Mouse (Mus musculus) brown adipose tissue, adult 24 weeks (tissue): ENCODE results near the gene Gpx2. TPM values are rescaled to one million over a fixed set of nuclear protein-coding genes. Genes with fewer than 3 reads are reported as not detected.
"Not testable (repeated sequence)": the region's sequence is repeated elsewhere in the genome, so short reads cannot be mapped to it uniquely, and the experiment has no call there.

Source experiments
- H3K27ac ChIP-seq: fragments of 200-500 bp; replicated peaks from 2 replicates; pipeline ENCODE4 v1.5.1; 2012; ENCODE audit warnings: low read depth, mild to moderate bottlenecking, low read length
- H3K4me1 ChIP-seq: fragments of 200-500 bp; 2 replicates; pipeline ENCODE4 v1.6.1; 2012; ENCODE audit warnings: low read length, mixed read lengths; ENCODE audit not compliant: control insufficient read depth, insufficient read depth, insufficient read length
- H3K4me3 ChIP-seq: fragments of 200-500 bp; 2 replicates; pipeline ENCODE4 v1.5.1; 2012; ENCODE audit warnings: low read depth, mild to moderate bottlenecking, low read length, moderate library complexity; ENCODE audit not compliant: insufficient read depth
- polyA plus RNA-seq: library from polyadenylated mRNA; stranded (reverse); fragments of >200 nt; gene quantifications from 2 replicates; pipeline ENCODE4 v1.2.4, GENCODE M21; 2012; ENCODE audit not compliant: missing spikeins, insufficient read depth, insufficient read length

Gene Gpx2
- polyA plus RNA-seq, 1 experiment: not detected

DNA sequence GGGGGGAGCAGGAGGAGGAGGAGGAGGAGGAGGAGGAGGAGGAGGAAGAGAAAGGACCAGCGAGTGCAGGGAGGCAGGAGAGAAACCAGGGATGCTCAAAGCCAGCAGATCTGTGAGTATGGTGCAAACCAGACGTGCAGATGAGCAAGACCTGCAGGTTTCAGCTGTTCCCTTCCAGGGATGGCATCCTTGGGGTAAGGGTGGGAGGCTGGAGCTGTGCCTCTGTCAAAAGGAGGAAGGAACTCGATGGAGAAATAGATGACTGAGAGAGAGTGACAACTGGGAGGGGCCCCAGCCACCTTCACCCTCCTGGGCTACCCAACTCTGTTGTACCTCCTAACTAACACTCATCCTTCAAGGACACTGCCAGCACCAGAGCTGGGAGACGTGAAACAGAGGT is 21.4 kb upstream of the Gpx2 start:
- Histone ChIP-seq H3K27ac (no peak overlapping the region), H3K4me1 (no peaks in the 10 kb centered on the region), H3K4me3 (no peak overlapping the region)

- Histone ChIP-seq H3K4me3 (no peak overlapping the region), H3K4me1 (no peaks in the 10 kb centered on the region), H3K27ac (no peak overlapping the region)
Measured at GRCm38 (mm10) chr12:76814120-76814519, 18.8 kb upstream of the Gpx2 start.

GRCm38 (mm10) chr12:76813543-76813942 is 18.2 kb upstream of the Gpx2 start:
- H3K4me3 ChIP-seq: no peak overlapping the region
- H3K27ac ChIP-seq: no peak overlapping the region
- H3K4me1 ChIP-seq: no peaks in the 10 kb centered on the region

DNA sequence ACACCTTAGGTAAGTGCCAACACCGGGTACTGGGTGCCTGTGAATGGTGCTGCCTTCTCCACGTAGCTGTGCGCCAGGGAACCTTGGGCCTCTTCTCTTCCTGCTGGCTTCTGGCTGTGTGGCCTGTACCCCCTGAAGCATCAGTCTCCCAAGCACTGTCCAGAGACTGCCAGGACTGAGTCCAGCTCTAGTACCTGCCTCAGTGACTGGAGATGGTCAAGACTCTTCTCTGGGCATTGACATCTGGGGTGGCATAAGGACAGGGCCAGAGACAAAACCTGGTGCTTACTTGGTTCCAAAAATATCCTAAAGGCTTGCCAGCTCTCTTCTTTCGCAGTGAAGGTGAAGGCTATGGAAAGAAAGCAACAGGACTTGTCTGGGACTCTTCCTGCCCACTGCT is 15.7 kb upstream of the Gpx2 start:
- H3K4me3 ChIP-seq: no peak overlapping the region
- H3K27ac ChIP-seq: no peak overlapping the region

DNA sequence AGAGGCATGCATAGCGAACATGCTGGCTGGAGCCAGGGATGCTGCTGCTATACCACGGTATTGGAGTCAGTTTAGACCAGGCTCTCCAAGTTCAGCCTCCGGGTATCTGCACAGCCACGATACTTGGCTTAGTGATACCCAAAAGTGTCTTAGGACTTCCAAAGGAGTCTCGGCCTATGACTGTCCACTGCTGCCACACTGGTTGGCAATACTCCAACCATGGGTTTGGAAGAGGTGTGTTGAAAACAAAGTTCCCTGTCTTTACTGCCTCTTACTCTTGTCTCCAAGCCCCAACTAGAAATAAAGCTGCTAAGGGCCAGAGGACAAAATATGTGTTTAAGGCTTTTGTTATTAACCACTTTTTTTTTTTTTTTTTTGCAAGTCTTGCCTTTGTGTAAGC is 15.1 kb upstream of the Gpx2 start:
- Histone ChIP-seq H3K4me1 (no peaks in the 10 kb centered on the region), H3K27ac (no peak overlapping the region), H3K4me3 (no peak overlapping the region)

More for the DNA sequence above, 15.7 kb upstream of the Gpx2 start:
- no peaks in the 10 kb centered on the region for H3K4me1 ChIP-seq

DNA sequence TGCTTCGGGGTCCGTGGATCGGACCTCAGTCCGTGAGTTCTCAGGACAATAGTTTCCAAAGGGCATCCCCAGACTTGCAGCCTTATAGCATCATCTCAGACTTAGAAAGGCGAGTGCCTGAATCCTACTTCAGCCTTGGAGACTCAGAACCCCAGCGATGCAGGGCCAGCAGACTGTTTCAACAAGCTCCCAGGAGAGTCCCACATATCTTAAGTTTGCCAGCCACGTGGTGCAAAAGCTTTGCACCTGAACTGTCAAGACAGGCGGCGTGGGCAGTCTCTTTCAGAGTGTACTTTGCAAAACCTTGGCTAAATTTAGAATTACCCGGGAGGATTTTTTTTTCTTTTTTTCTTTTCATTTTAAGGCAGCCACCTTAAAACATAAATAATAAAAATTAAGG is 12.4 kb upstream of the Gpx2 start:
- H3K4me3 ChIP-seq: no peak overlapping the region
- H3K27ac ChIP-seq: no peak overlapping the region
- H3K4me1 ChIP-seq: no peaks in the 10 kb centered on the region

DNA sequence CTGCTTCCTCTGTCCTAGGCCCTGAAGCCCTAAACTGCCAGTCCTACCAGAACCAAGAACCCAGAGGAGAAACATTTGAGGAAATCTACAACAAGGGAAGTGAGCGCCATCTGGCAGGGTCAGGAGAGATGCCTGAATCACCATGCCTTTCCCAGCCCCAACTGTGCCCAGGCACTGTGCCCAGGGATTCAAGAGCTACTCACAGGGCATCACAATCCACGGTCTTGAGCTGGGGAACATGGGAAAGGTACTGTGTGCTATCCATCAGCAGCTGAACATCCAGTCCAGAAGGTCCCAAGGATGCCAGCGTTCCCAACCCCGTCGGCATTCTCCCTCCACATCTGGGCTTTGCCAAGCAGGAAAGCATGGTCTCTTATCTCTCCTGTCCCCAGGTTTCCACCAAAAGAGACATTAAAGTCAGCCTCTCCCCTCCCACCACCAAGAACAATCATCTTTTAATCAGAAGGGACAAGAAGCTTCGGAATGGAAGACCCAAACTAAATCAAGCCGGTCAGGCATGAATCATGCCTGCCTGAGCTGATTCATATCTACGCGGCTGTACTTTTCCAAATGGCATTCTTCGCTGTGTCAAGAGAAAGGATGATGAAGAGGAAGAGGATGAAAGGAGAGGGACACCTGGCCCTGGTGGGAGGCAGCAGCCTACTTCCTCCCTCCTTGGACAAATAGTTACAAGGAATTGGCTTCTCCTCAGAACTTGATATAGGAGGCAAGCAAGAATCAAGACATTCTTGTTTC is 9.9 kb upstream of the Gpx2 start:
- Histone ChIP-seq H3K4me3 (no peak overlapping the region), H3K4me1 (no peaks in the 10 kb centered on the region), H3K27ac (no peak overlapping the region)

DNA sequence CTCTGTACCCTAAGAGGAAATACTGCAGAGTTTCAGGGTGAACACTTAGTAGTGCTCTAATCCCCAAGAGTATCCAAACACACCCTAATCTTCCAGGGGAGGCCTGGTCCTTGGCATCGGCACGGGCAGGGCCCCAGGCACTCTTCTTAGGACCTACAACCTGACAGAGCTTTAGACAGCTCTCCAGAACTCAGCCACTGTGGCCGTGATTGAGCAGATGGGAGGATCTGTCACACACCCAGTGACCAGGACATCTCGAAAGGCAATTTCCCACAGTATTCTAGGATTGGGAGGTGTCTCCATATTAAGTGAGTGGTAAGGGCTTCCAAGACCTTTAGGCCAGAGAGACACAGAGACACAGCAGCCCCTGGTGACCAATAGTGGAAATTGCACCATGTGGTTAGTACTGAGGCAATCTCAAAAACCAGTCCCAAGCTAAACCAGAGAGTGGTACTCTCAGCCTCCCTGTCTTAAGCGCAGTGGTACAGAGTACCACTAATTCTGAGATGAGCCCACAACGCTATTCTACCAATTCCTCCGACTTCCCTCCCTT is 8.4 kb upstream of the Gpx2 start:
- no peak overlapping the region for H3K27ac ChIP-seq
- H3K4me1 ChIP-seq: no peaks in the 10 kb centered on the region
- no peak overlapping the region for H3K4me3 ChIP-seq

DNA sequence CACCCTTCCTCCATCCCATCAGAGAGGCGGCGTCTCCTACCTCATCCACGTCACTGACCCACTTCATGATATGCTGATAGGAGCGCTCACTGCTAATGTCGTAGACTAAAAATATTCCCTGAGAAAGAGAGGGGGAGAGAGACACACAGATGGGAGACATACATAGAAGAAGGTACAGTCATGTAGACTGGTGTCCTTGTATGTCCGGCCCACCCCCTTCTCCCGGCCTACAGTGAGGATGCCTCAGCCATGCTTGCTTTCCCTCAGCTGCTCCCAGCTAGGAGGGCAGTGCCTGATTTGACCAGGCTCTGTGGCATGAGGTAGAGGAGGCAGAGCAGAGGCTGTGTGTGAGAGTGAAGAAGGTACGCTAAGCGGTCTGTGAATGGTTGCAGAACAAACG is 7.7 kb upstream of the Gpx2 start:
- no peaks in the 10 kb centered on the region for H3K4me1 ChIP-seq
- no peak overlapping the region for H3K4me3 ChIP-seq
- no peak overlapping the region for H3K27ac ChIP-seq

DNA sequence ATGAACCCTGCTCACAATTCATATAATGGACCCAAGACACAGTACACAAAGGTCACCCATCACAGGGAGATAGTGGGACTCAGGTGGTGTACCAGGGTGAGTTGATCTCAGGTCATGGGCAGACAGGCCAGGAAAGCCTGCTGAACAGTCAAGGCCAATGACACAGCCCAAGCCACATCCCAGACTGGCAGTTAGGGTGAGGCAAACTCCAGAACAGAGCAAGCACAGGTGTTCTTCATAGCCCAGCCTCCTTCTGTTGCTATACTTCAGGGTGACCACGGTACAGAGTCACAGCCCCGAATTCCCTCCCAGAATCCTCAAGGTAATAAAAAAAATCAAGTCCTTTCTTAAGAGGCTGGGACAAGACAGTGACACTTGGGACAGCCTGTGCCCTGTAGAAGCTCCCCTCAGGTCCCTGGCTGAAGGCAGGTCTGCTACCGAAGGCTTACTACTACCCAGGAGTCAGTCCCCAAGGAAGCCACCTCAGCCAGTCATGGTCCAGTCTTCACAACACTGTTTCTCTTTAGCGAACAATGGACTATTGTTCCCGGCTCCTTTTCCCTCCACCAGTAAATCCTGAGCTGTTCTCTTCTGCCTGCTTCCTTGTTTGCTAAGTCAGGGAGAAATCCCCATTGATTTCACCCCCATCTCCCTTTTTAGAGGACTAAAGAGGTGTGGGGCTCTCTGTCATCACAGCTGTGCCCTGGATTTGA is 2.8 kb upstream of the Gpx2 start:
- Histone ChIP-seq H3K4me3 (no peak overlapping the region), H3K4me1 (no peaks in the 10 kb centered on the region), H3K27ac (no peak overlapping the region)

DNA sequence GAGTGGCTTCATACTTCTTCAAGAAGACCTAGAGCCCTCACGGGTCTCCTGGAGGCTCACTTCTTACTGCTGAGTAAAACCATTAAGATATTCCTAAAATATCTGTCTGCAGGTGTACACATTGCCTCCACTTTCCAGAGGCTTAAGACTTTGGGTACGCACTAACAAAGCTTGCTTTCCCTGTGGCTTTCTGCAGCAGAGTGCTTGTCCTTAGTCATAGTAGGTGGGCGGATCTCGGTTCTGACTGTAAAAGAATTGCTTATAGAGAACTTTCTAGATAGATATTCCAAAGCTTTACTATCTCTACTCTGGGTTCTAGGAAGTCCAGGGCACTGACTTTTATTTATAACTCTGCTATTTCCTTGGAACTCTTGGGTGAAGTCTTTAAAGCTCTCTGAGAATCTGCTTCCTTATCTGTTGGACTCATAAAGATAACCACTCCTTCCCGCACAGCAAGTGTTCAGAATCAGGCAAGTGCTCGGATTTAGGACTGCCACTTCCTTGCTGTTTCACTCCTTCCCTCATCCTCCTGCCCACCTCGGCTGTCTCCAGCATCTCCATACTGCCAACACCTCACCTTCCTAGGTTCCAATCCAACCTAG is 1.7 kb upstream of the Gpx2 start:
- no peak overlapping the region for H3K4me3 ChIP-seq
- H3K27ac ChIP-seq: no peak overlapping the region
- no peaks in the 10 kb centered on the region for H3K4me1 ChIP-seq

DNA sequence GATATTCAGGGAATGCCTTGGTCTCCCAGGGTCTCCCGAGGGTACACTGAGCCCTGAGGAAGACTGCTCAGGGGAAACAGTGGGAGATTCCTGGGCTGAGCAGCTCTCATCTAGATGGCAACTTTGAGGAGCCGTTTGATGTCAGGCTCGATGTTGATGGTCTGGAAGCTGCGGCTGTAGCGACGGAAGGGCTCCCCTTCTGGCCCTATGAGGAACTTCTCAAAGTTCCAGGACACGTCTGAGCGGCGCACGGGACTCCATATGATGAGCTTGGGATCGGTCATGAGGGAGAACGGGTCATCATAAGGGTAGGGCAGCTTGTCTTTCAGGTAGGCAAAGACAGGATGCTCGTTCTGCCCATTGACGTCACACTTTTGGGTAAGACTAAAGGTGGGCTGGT is 2.8 kb downstream of the Gpx2 start:
- not testable (repeated sequence) for H3K4me3 ChIP-seq, H3K4me1 ChIP-seq, H3K27ac ChIP-seq

DNA sequence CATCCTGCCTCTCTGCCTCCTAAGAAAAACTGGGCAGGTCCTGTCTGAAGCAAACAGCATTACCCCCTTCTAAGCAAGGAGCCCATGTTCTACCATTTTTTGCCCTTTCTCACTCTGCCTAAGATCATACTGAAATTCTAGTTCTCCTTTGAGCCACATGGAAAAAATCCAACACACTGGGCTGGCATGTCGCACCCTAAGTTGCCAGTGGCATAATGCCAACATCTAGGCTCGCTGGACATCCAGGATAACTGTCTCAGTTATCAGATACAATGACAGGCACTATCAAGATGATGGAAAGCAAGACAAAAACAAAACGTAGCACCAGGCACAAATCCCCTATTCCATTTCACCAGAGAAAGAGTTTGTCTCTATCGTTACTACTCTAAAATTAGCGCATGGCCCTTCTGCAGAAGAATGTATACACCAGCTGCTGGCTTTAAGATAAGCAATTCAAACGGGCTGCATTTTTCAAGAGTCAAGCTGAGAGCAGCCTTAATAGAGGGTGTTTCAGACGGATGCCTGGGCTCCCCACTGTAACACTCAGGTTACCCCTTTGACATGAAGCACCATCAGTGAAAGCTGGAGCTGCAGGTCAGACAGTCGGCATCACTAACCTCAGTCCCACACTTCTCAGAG is 4.8 kb downstream of the Gpx2 start:
- no peak overlapping the region for H3K4me3 ChIP-seq
- no peak overlapping the region for H3K27ac ChIP-seq

GRCm38 (mm10) chr12:76784056-76784619 is 11.2 kb downstream of the Gpx2 start:
- H3K27ac ChIP-seq: no peak overlapping the region
- no peaks in the 10 kb centered on the region for H3K4me1 ChIP-seq
- no peak overlapping the region for H3K4me3 ChIP-seq

More for the DNA sequence above, 4.8 kb downstream of the Gpx2 start:
- no peaks in the 10 kb centered on the region for H3K4me1 ChIP-seq
